Mouse (Mus musculus) testis, adult 2 months (tissue): Measurements from ENCODE around the gene Hmgb3. TPM values are rescaled to one million over a fixed set of nuclear protein-coding genes. Genes with fewer than 3 reads are reported as not detected.
A peak's percentile ranks its signal among the peaks of the same experiment; 100 is the strongest.

Source experiments
- H3K27ac ChIP-seq: fragments of 200-500 bp; 2 replicates; pipeline ENCODE4 v1.5.1; 2012; ENCODE audit warnings: low read depth, low read length; ENCODE audit not compliant: control insufficient read depth, insufficient read depth
- H3K27me3 ChIP-seq: fragments of 200-500 bp; 2 replicates; pipeline ENCODE4 v1.6.1; 2012; ENCODE audit warnings: mild to moderate bottlenecking, low read length, moderate library complexity; ENCODE audit not compliant: control insufficient read depth, insufficient read depth
- H3K36me3 ChIP-seq: fragments of 200-500 bp; 2 replicates; pipeline ENCODE4 v1.6.1; 2012; ENCODE audit warnings: mild to moderate bottlenecking, low read length; ENCODE audit not compliant: control insufficient read depth, insufficient read depth
- H3K4me1 ChIP-seq: fragments of 200-500 bp; 2 replicates; pipeline ENCODE4 v1.6.1; 2012; ENCODE audit warnings: low read length; ENCODE audit not compliant: control insufficient read depth, insufficient read depth
- H3K4me3 ChIP-seq: fragments of 200-500 bp; 2 replicates; pipeline ENCODE4 v1.5.1; 2012; ENCODE audit warnings: low read depth, mild to moderate bottlenecking, low read length, moderate library complexity, mixed read lengths; ENCODE audit not compliant: control insufficient read depth
- CTCF ChIP-seq: fragments of 200-500 bp; IDR thresholded peaks from 2 replicates; pipeline ENCODE4 v1.5.1; 2012; ENCODE audit warnings: low read depth, mild to moderate bottlenecking, inconsistent platforms, low read length, moderate library complexity; ENCODE audit not compliant: control insufficient read depth, insufficient read depth, insufficient replicate concordance
- POLR2A ChIP-seq: fragments of 200-500 bp; IDR thresholded peaks from 2 replicates; pipeline ENCODE4 v1.6.1; 2012; ENCODE audit warnings: low read depth, mild to moderate bottlenecking, inconsistent platforms, low read length, moderate library complexity; ENCODE audit not compliant: control insufficient read depth
- polyA plus RNA-seq: library from polyadenylated mRNA; depleted of rRNA; stranded (reverse); fragments of >200 nt; gene quantifications from 2 replicates; pipeline ENCODE4 v1.2.3, GENCODE M21; 2012

Gene Hmgb3
- polyA plus RNA-seq, 1 experiment, result 19.8 TPM

GRCm38 (mm10) chrX:71556115-71556941 is 610 bp downstream of the Hmgb3 start:
- no peak for TF ChIP-seq POLR2A
- no peak for TF ChIP-seq CTCF
- Histone ChIP-seq H3K4me3 (peak overlapping the region; percentile 84), H3K4me1 (peaks cover 3% of the 10 kb centered on the region), H3K27ac (peak overlapping the region; percentile 88), H3K27me3 (no peaks in the 10 kb centered on the region), H3K36me3 (no peaks in the 10 kb centered on the region)

- H3K27ac ChIP-seq, result no peak overlapping the region
- H3K36me3 ChIP-seq, result no peaks in the 10 kb centered on the region
- TF ChIP-seq POLR2A, result no peak
- TF ChIP-seq CTCF, result no peak
Observed at GRCm38 (mm10) chrX:71556965-71557491, 1.3 kb downstream of the Hmgb3 start.

GRCm38 (mm10) chrX:71559336-71559735 is 3.6 kb downstream of the Hmgb3 start:
- no peak for TF ChIP-seq POLR2A
- Histone ChIP-seq H3K36me3 (no peaks in the 10 kb centered on the region), H3K4me3 (no peak overlapping the region), H3K27me3 (no peaks in the 10 kb centered on the region), H3K4me1 (peaks cover 3% of the 10 kb centered on the region), H3K27ac (no peak overlapping the region)

More at GRCm38 (mm10) chrX:71556965-71557491, 1.3 kb downstream of the Hmgb3 start:
- peak overlapping the region; percentile 72 for H3K4me3 ChIP-seq
- H3K4me1 ChIP-seq, result peaks cover 3% of the 10 kb centered on the region
- no peaks in the 10 kb centered on the region for H3K27me3 ChIP-seq

- no peak overlapping the region for H3K4me3 ChIP-seq
- H3K27ac ChIP-seq, result no peak overlapping the region
- no peaks in the 10 kb centered on the region for H3K36me3 ChIP-seq
- TF ChIP-seq POLR2A, result no peak
- H3K27me3 ChIP-seq, result no peaks in the 10 kb centered on the region
- H3K4me1 ChIP-seq, result no peaks in the 10 kb centered on the region
Observed at GRCm38 (mm10) chrX:71560796-71561195, 5.1 kb downstream of the Hmgb3 start.

GRCm38 (mm10) chrX:71573132-71573900 is 17.6 kb downstream of the Hmgb3 start:
- Histone ChIP-seq H3K4me3 (no peak overlapping the region), H3K4me1 (no peaks in the 10 kb centered on the region), H3K27ac (no peak overlapping the region), H3K36me3 (no peaks in the 10 kb centered on the region), H3K27me3 (no peaks in the 10 kb centered on the region)
- TF ChIP-seq POLR2A, result no peak
- no peak for TF ChIP-seq CTCF

GRCm38 (mm10) chrX:71575550-71575949 is 19.8 kb downstream of the Hmgb3 start:
- Histone ChIP-seq H3K36me3 (no peaks in the 10 kb centered on the region), H3K4me3 (no peak overlapping the region), H3K27me3 (no peaks in the 10 kb centered on the region), H3K27ac (no peak overlapping the region), H3K4me1 (no peaks in the 10 kb centered on the region)
- TF ChIP-seq CTCF (no peak), POLR2A (no peak)

- Histone ChIP-seq H3K27me3 (no peaks in the 10 kb centered on the region), H3K4me3 (no peak overlapping the region), H3K4me1 (no peaks in the 10 kb centered on the region), H3K36me3 (no peaks in the 10 kb centered on the region), H3K27ac (no peak overlapping the region)
- no peak for TF ChIP-seq POLR2A
- no peak for TF ChIP-seq CTCF
Observed at GRCm38 (mm10) chrX:71589181-71589580, 33.5 kb downstream of the Hmgb3 start.
